Mouse (Mus musculus) lung, embryonic 14.5 days (tissue): ENCODE data around the gene Muc3. TPM values are rescaled to one million over a fixed set of nuclear protein-coding genes. Genes with fewer than 3 reads are reported as not detected.

Experiments
- ATAC-seq: fragments of 200-750 bp; cut with Nextera tagmentation; 2 replicates; pipeline ENCODE4 v1.8.0; 2017; ENCODE audit warnings: mild to moderate bottlenecking, moderate TSS enrichment, moderate library complexity; ENCODE audit not compliant: insufficient read depth
- DNase-seq: peaks from one replicate; pipeline ENCODE4 v3.0.0-alpha.2; 2015
- H3K27ac ChIP-seq: fragments of 300-500 bp; sonication (generic); 2 replicates; pipeline ENCODE4 v1.5.1; 2014; ENCODE audit warnings: low read depth, mild to moderate bottlenecking, moderate library complexity
- H3K27me3 ChIP-seq: fragments of 300-500 bp; sonication (generic); 2 replicates; pipeline ENCODE4 v1.6.1; 2014; ENCODE audit warnings: low read length, control low read depth; ENCODE audit not compliant: insufficient read depth
- H3K36me3 ChIP-seq: fragments of 300-500 bp; sonication (generic); 2 replicates; pipeline ENCODE4 v1.6.1; 2014; ENCODE audit warnings: control low read depth; ENCODE audit not compliant: insufficient read depth
- H3K4me1 ChIP-seq: fragments of 300-500 bp; sonication (generic); 2 replicates; pipeline ENCODE4 v1.6.1; 2014; ENCODE audit warnings: antibody characterized with exemption, control low read depth; ENCODE audit not compliant: insufficient read depth
- H3K4me2 ChIP-seq: fragments of 300-500 bp; sonication (generic); 2 replicates; pipeline ENCODE4 v1.6.1; 2014; ENCODE audit warnings: mild to moderate bottlenecking
- H3K4me3 ChIP-seq: fragments of 300-500 bp; sonication (generic); 2 replicates; pipeline ENCODE4 v1.5.1; 2014; ENCODE audit warnings: low read depth, low read length
- H3K9ac ChIP-seq: fragments of 300-500 bp; sonication (generic); 2 replicates; pipeline ENCODE4 v1.6.1; 2014
- H3K9me3 ChIP-seq: fragments of 300-500 bp; sonication (generic); 2 replicates; pipeline ENCODE4 v1.6.1; 2016; ENCODE audit warnings: low read depth, low read length, control low read depth
- CTCF ChIP-seq: IDR thresholded peaks from 2 replicates; pipeline ENCODE4 v1.5.1; 2016; ENCODE audit warnings: antibody characterized with exemption, low read depth
- WGBS: fragments of 180-500 bp; shearing (Covaris S2); extraction: QIAGEN DNeasy Blood & Tissue Kit; methylation state at CpG from one replicate; pipeline ENCODE4 v1.1.7; 2014; 5-methylcytosine and 5-hydroxymethylcytosine counted together
- polyA plus RNA-seq: library from polyadenylated mRNA; unstranded; fragments of >200 nt; fragmentation: Nextera tagmentation; extraction: Ambion mirVana; gene quantifications from 2 replicates; pipeline ENCODE4 v1.2.1, GENCODE M21; 2014

Gene Muc3
- polyA plus RNA-seq, 1 experiment from 2014 or later: not detected

DNA sequence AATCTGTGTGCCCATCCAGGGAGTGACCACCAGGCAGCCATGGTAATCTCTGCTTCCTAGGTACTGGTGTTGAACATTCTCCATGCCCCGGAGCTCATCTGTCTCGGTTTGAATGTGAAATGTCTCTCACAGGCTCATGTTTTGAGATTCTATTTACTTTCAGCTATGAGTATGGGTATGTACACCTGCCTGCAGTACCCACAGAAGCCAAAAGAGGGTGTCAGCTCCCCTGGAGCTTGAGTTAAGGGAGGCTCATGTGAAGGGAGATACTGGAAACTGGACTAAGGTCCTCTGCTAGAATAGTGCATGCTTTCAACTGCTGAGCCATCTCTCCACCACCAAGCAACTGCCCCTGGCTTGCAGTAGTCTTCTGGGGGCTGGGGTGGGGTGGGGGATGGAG lies 45.2 kb downstream of the Muc3 start:
- H3K9ac ChIP-seq: no peak overlapping the region
- no peak for ATAC-seq

DNA sequence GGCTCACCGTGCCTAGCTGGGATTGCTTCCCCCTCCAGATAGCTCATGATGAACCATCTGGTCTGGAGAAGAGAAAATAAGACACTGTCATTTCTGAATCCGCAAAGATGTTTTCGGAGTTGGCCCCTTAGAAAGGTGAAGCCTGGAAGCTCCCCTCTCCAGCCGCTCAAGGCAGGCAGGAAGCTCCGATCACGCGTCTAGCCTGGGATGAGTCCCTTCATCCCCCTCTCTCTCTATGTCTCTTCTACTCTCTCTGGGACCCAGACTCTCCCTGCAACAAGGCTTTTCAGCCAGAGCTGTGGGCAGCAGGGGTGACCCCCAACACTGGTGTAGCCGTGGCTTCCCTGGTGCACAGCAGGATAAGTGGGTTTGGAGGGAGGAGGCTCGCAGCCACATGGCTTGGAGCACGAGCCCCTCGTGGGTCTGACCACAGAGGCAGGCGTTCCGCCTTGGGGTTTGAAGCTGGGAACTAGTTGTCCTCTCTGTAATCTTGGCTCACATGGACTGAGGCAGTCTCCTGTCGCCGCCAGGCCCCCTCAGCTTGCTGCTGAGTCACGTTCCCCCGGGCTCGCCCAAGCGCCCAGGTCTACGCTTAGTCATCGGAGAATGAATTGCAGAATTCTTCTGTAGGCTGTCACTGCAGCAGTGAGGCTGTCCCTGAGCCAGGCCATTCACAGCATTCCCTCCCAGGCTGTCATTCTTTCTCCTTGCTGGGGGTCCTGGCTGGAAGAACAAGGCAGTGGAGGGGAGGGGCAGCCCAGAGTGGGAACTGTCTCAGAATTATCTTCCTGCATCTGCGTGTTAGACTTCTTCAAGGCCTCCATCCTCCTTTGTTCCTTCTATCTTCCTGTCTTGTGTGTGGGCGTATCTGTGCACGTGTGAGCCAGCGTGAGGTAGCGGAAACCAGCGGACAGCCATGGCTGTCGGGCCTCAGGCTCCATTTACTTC lies 46.3 kb downstream of the Muc3 start:
- Histone ChIP-seq H3K4me2 (no peak overlapping the region), H3K27me3 (no peaks in the 10 kb centered on the region), H3K9me3 (no peaks in the 10 kb centered on the region), H3K4me3 (no peak overlapping the region), H3K4me1 (no peaks in the 10 kb centered on the region), H3K27ac (peak overlapping the region; percentile 42; the same call in 1 of the 2 replicates), H3K36me3 (no peaks in the 10 kb centered on the region), H3K9ac (no peak overlapping the region)
- no peak for TF ChIP-seq CTCF
- ATAC-seq: peak; percentile 64
- peak; percentile 34 for DNase-seq
- WGBS: 61% methylated on average over 28 of the region's 28 CpGs

More for the DNA sequence above, 45.2 kb downstream of the Muc3 start:
- no peak for DNase-seq
- H3K4me3 ChIP-seq: no peak overlapping the region
- no peak overlapping the region; the same call in 1 of the 2 replicates for H3K27ac ChIP-seq
- no peak overlapping the region for H3K4me2 ChIP-seq
- no peaks in the 10 kb centered on the region for H3K4me1 ChIP-seq
- WGBS: 83% methylated on average over 2 of the region's 2 CpGs
- no peaks in the 10 kb centered on the region for H3K27me3 ChIP-seq
- no peaks in the 10 kb centered on the region for H3K36me3 ChIP-seq
- no peak for TF ChIP-seq CTCF
- H3K9me3 ChIP-seq: no peaks in the 10 kb centered on the region

DNA sequence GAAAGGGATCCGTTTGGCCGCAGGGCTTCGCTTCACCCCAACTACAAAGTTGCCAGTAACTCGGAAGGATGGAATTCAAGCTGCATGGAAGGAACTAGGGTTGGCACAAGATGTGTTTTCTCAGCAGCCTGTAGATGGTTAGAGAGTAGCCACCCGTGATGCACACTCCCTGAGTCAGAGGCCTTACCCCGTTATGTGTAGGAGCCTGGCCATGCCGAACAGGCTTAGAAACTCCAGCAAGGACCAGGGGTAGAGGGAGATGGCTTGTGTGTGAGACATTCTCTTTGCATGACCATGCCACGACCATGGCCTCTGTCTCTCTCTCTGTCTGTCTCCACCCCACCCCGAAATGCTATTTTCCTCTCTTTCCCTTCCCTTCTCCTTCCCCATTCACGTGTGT lies 47.0 kb downstream of the Muc3 start:
- Histone ChIP-seq H3K9me3 (no peaks in the 10 kb centered on the region), H3K27me3 (no peaks in the 10 kb centered on the region), H3K4me3 (no peak overlapping the region), H3K36me3 (no peaks in the 10 kb centered on the region), H3K27ac (no peak overlapping the region), H3K9ac (no peak overlapping the region), H3K4me1 (no peaks in the 10 kb centered on the region), H3K4me2 (no peak overlapping the region)
- ATAC-seq: no peak
- no peak for DNase-seq
- 76% methylated on average over 10 of the region's 10 CpGs for WGBS
- TF ChIP-seq CTCF: no peak

DNA sequence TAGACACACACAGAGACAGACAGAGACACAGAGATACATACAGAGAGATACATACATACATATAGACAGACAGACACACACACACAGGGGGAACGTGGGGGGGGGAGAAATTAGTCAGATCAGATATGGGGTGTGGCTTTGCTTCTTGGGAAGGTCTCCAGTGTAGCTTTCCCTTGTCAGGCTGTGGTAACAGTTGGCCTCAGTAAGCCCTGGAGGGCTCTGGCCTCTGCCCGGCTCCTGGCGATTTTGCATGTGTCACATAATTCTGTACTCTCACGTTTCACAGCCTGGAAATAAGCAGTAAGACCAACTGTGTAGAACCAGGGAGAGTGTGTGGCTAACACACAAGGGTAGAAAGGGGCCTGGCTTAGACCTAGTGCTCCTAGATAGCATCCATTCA lies 48.5 kb downstream of the Muc3 start:
- WGBS: 41% methylated on average over 4 of the region's 4 CpGs

DNA sequence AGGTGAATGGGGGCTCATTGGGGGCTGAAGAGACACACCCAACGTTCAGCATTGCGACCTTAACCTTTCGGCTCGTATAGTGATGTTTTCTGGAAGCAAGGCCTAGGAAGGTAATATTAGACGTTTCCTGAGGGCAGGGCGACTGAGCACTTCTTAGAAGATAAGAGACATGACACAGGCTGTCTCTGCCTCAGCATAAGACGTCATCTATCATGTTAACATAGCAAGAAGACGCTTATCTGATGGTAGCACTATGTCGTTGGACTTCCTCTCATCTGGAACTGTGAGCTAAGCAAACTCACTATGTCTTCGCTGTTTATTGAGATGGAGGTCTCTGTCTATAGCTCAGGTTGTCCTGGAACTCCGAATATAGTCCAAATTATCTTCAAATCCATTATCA lies 50.7 kb downstream of the Muc3 start:
- H3K27ac ChIP-seq: no peak overlapping the region
- ATAC-seq: no peak
- no peaks in the 10 kb centered on the region for H3K9me3 ChIP-seq
- 52% methylated on average over 11 of the region's 11 CpGs for whole genome bisulfite sequencing
- no peak overlapping the region for H3K4me2 ChIP-seq
- no peaks in the 10 kb centered on the region for H3K4me1 ChIP-seq
- H3K27me3 ChIP-seq: no peaks in the 10 kb centered on the region
- no peak overlapping the region for H3K4me3 ChIP-seq
- DNase-seq: no peak
- H3K9ac ChIP-seq: no peak overlapping the region
- TF ChIP-seq CTCF: no peak
- no peaks in the 10 kb centered on the region for H3K36me3 ChIP-seq

More for the DNA sequence above, 48.5 kb downstream of the Muc3 start:
- no peak for DNase-seq
- ATAC-seq: no peak
- Histone ChIP-seq H3K4me1 (no peaks in the 10 kb centered on the region), H3K27ac (no peak overlapping the region), H3K9me3 (no peaks in the 10 kb centered on the region), H3K27me3 (no peaks in the 10 kb centered on the region), H3K4me3 (no peak overlapping the region), H3K4me2 (no peak overlapping the region), H3K9ac (no peak overlapping the region), H3K36me3 (no peaks in the 10 kb centered on the region)
- no peak for TF ChIP-seq CTCF

DNA sequence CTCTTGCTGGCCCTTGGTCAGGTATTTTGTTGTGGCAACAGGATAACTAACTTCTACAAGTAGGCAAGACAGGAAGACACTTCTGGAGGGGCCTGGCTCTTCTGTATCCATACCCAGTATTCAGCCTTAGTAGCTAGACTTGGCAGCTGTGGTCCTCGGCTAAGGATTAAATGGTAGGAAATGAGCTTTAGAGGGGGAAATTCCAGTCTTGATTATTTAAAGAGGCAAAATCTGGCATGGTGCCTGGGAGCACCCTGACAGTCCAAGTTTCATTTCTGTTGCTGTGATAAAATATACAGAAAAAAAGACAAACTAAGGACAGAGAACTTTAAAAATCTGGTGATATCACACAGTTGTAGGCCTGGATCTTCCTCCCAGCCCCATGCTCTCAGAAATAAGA lies 53.1 kb downstream of the Muc3 start:
- TF ChIP-seq CTCF: no peak
- Histone ChIP-seq H3K4me2 (no peak overlapping the region), H3K4me3 (no peak overlapping the region), H3K36me3 (no peaks in the 10 kb centered on the region), H3K27me3 (no peaks in the 10 kb centered on the region), H3K9me3 (no peaks in the 10 kb centered on the region), H3K9ac (no peak overlapping the region), H3K4me1 (no peaks in the 10 kb centered on the region), H3K27ac (peak overlapping the region; percentile 22; the same call in 1 of the 2 replicates)
- peak; percentile 91 for DNase-seq
- 22% methylated on average over 1 of the region's 1 CpGs for WGBS
- peak; percentile 52; the same call in 1 of the 2 replicates for ATAC-seq

DNA sequence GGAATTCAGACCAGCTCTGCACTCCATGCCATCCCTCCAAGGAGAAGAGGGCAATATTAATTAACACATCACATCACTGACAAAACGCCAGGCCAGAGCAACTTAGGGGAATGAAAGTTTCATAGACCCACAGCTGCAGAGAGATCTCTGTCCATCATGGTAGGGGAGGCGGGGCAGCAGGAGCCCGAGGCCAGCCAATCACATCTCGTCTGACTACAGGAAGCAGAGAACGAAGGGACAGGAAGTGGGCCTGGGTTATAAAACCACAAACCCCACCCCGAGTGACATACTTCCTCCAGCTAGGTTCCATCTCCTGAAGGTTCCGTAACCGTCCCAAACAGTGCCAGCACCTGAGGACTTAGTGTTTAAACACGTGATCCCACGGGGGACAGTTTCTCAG lies 54.0 kb downstream of the Muc3 start:
- H3K9ac ChIP-seq: no peak overlapping the region
- H3K4me1 ChIP-seq: no peaks in the 10 kb centered on the region
- no peak overlapping the region for H3K4me3 ChIP-seq
- H3K4me2 ChIP-seq: no peak overlapping the region
- 81% methylated on average over 10 of the region's 10 CpGs for WGBS
- no peaks in the 10 kb centered on the region for H3K9me3 ChIP-seq
- H3K36me3 ChIP-seq: no peaks in the 10 kb centered on the region
- H3K27ac ChIP-seq: no peak overlapping the region
- ATAC-seq (no peak), DNase-seq (no peak)
- H3K27me3 ChIP-seq: no peaks in the 10 kb centered on the region
- TF ChIP-seq CTCF: no peak
